Mouse (Mus musculus) stomach, embryonic 14.5 days (tissue): ENCODE data around the gene Cyp2d9. TPM values are rescaled to one million over a fixed set of nuclear protein-coding genes. Genes with fewer than 3 reads are reported as not detected.
"Not testable (repeated sequence)": the region's sequence is repeated elsewhere in the genome, so short reads cannot be mapped to it uniquely, and the experiment has no call there.

Experiments used
- ATAC-seq: fragments of 200-750 bp; cut with Nextera tagmentation; 2 replicates; pipeline ENCODE4 v1.8.0; 2017; ENCODE audit warnings: low read depth, moderate TSS enrichment; ENCODE audit not compliant: insufficient number of reproducible peaks, insufficient read depth, low FRiP score
- H3K27ac ChIP-seq: fragments of 300-500 bp; sonication (generic); 2 replicates; pipeline ENCODE4 v1.5.1; 2014; ENCODE audit warnings: mild to moderate bottlenecking, low read length, moderate library complexity, mixed read lengths
- H3K27me3 ChIP-seq: fragments of 300-500 bp; sonication (generic); 2 replicates; pipeline ENCODE4 v1.6.1; 2014; ENCODE audit warnings: low read length, control low read depth, mixed read lengths; ENCODE audit not compliant: control insufficient read depth, insufficient read depth
- H3K36me3 ChIP-seq: fragments of 300-500 bp; sonication (generic); 2 replicates; pipeline ENCODE4 v1.6.1; 2014; ENCODE audit warnings: mild to moderate bottlenecking, control low read depth, low read length, moderate library complexity, mixed read lengths; ENCODE audit not compliant: control insufficient read depth, insufficient read depth
- H3K4me1 ChIP-seq: fragments of 300-500 bp; sonication (generic); 2 replicates; pipeline ENCODE4 v1.6.1; 2014; ENCODE audit warnings: low read length, control low read depth, mixed read lengths; ENCODE audit not compliant: control insufficient read depth, insufficient read depth
- H3K4me2 ChIP-seq: fragments of 300-500 bp; sonication (generic); replicated peaks from 2 replicates; pipeline ENCODE4 v1.6.1; 2014; ENCODE audit warnings: low read depth, low read length, control low read depth
- H3K4me3 ChIP-seq: fragments of 300-500 bp; sonication (generic); 2 replicates; pipeline ENCODE4 v1.5.1; 2014; ENCODE audit warnings: low read depth, low read length, control low read depth
- H3K9ac ChIP-seq: fragments of 300-500 bp; sonication (generic); replicated peaks from 2 replicates; pipeline ENCODE4 v1.6.1; 2014; ENCODE audit warnings: low read depth, mild to moderate bottlenecking, control low read depth, low read length, moderate library complexity, mixed read lengths
- H3K9me3 ChIP-seq: fragments of 300-500 bp; sonication (generic); 2 replicates; pipeline ENCODE4 v1.6.1; 2016; ENCODE audit warnings: low read depth, low read length, control low read depth; ENCODE audit not compliant: control insufficient read depth
- WGBS: fragments of 180-500 bp; shearing (Covaris S2); extraction: QIAGEN DNeasy Blood & Tissue Kit; methylation state at CpG from one replicate; pipeline ENCODE4 v1.1.7; 2014; 5-methylcytosine and 5-hydroxymethylcytosine counted together
- polyA plus RNA-seq: library from polyadenylated mRNA; unstranded; fragments of >200 nt; fragmentation: Nextera tagmentation; extraction: Ambion mirVana; gene quantifications from 2 replicates; pipeline ENCODE4 v1.2.1, GENCODE M21; 2014

Gene Cyp2d9
- polyA plus RNA-seq: not detected in 2 replicates

DNA sequence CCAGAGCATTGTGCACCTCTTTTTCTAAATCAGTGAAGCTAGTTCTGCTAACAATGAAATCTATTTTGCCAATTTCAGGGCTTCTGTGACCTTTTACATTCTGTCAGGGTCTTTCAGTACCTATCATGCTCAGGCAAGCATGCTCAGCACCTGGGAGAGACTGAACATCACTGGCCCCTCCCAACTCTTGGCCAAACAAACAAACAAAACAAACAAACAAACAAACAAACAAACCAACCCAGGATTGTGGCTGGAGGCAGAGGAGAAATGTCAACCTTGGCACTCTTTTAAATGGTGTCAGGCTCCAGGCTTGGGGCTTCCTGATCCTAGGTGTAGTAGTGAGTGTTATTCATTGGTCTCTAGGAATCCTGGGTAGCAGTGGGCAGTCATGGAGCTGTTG, at the start of gene Cyp2d9:
Cyp2d9 (plus strand) TSS at position 301 of the 400 bp plus-strand sequence.
- no peak within 1 kb of the TSS for H3K27ac ChIP-seq
- no peaks in the 10 kb centered on the region for H3K36me3 ChIP-seq
- H3K27me3 ChIP-seq: no peaks in the 10 kb centered on the region
- H3K9ac ChIP-seq: no peak within 1 kb of the TSS
- H3K9me3 ChIP-seq: peaks cover 9% of the 10 kb centered on the region; the same call in 1 of the 2 replicates
- no peak within 1 kb of the TSS for H3K4me3 ChIP-seq
- no peak for ATAC-seq
- H3K4me2 ChIP-seq: no peak within 1 kb of the TSS
- no peaks in the 10 kb centered on the region for H3K4me1 ChIP-seq

- Histone ChIP-seq H3K4me1 (0 out of 2 replicates have a peak, but pooled peaks cover 2% of the 10 kb centered on the region), H3K36me3 (no peaks in the 10 kb centered on the region), H3K9ac (no peak overlapping the region), H3K4me3 (no peak overlapping the region), H3K27ac (no peak overlapping the region), H3K9me3 (no peaks in the 10 kb centered on the region), H3K27me3 (no peaks in the 10 kb centered on the region), H3K4me2 (no peak overlapping the region)
- no peak for ATAC-seq
- 81% methylated on average over 2 of the region's 2 CpGs for WGBS
Measured at GRCm38 (mm10) chr15:82385729-82386128, 47.5 kb upstream of the Cyp2d9 start.

DNA sequence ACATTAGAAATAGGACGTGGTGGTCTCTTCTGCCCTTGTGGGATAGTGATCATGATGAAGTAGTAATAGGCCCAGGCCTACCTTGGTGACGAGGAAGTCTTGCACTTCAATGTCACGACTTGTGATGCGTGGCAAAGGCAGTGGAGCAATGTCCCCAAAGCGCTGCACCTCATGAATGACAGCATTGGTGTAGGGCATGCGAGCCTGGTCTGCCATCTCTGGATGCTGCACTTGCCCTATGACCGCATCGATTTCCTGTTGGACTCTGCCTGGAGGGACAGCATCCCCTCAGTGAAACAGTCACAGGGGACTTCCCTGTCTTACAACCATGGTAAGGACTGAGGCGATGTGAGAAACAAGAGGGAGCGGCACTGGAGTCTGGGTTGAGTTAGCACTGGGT, 43.3 kb upstream of the Cyp2d9 start:
- not testable (repeated sequence) for H3K27me3 ChIP-seq, H3K4me3 ChIP-seq, H3K9me3 ChIP-seq, H3K36me3 ChIP-seq, H3K27ac ChIP-seq, H3K9ac ChIP-seq, ATAC-seq, H3K4me1 ChIP-seq, H3K4me2 ChIP-seq
- 86% methylated on average over 10 of the region's 10 CpGs for WGBS

GRCm38 (mm10) chr15:82393922-82394321, 39.3 kb upstream of the Cyp2d9 start, which contains the start of gene Cyp2d11:
Cyp2d11 (minus strand) TSS chr15:82394022.
- H3K27ac ChIP-seq, H3K9ac ChIP-seq, H3K4me1 ChIP-seq, H3K4me3 ChIP-seq, ATAC-seq, H3K36me3 ChIP-seq, H3K27me3 ChIP-seq, H3K4me2 ChIP-seq, H3K9me3 ChIP-seq: not testable (repeated sequence)
- WGBS: 89% methylated on average over 2 of the region's 2 CpGs

GRCm38 (mm10) chr15:82395955-82396354, 37.3 kb upstream of the Cyp2d9 start:
- H3K4me3 ChIP-seq, H3K4me1 ChIP-seq, H3K27ac ChIP-seq, H3K9me3 ChIP-seq, ATAC-seq, H3K4me2 ChIP-seq, H3K36me3 ChIP-seq, H3K27me3 ChIP-seq, H3K9ac ChIP-seq: not testable (repeated sequence)
- 68% methylated on average over 3 of the region's 3 CpGs for WGBS

DNA sequence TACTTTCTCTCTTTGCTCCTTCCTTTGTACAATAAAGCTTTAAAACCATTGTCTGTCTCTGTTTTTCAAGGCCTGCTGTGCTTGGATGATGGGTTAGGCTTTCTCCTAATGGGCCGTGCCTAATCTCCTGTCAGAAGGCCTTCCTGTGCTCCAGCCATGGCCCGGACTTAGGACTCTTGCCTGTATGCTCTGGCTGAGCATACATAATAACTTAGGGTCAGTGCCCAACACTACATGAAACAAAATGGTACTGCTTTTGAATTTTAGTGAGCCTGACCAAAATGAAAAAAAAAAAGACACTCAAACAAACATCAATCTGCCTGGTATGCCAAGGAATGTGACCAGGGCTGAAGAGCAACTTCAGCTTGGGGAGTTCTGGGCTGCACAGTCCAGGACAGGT, 31.7 kb upstream of the Cyp2d9 start:
- no peak overlapping the region for H3K4me3 ChIP-seq
- H3K27ac ChIP-seq: no peak overlapping the region
- H3K27me3 ChIP-seq: no peaks in the 10 kb centered on the region
- no peak overlapping the region for H3K9ac ChIP-seq
- H3K9me3 ChIP-seq: no peaks in the 10 kb centered on the region
- H3K4me1 ChIP-seq: no peaks in the 10 kb centered on the region
- no peak for ATAC-seq
- no peaks in the 10 kb centered on the region for H3K36me3 ChIP-seq
- WGBS: 73% methylated on average over 2 of the region's 2 CpGs
- no peak overlapping the region for H3K4me2 ChIP-seq

DNA sequence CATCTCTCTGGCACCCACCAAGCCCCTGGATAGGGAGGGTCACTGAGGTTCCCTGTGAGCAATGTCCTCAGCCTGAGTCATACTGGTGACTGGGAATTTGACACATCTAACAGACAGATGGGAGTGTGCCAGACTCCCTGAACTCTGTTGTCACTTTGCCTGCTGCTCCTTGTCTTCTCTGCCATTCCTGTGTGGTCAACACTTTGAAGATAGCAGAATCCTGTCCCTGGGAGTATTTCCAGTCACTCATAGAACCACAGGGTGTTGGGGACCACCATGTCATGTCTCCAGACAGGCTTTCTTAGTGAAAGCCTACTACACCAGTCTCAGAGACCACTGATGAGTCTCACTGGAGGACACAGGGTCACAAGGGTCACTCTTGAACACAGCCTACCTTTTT, 31.1 kb upstream of the Cyp2d9 start:
- no peak overlapping the region for H3K9ac ChIP-seq
- no peak overlapping the region for H3K4me3 ChIP-seq
- H3K9me3 ChIP-seq: no peaks in the 10 kb centered on the region
- no peaks in the 10 kb centered on the region for H3K36me3 ChIP-seq
- H3K27ac ChIP-seq: no peak overlapping the region
- no peak overlapping the region for H3K4me2 ChIP-seq
- no peaks in the 10 kb centered on the region for H3K27me3 ChIP-seq
- no peak for ATAC-seq
- H3K4me1 ChIP-seq: no peaks in the 10 kb centered on the region

- Histone ChIP-seq H3K27ac (no peak overlapping the region), H3K36me3 (no peaks in the 10 kb centered on the region), H3K4me2 (no peak overlapping the region), H3K4me1 (no peaks in the 10 kb centered on the region), H3K9ac (no peak overlapping the region), H3K9me3 (no peaks in the 10 kb centered on the region), H3K27me3 (no peaks in the 10 kb centered on the region), H3K4me3 (no peak overlapping the region)
- no peak for ATAC-seq
- WGBS: 89% methylated on average over 6 of the region's 6 CpGs
Measured at GRCm38 (mm10) chr15:82402741-82403140, 30.5 kb upstream of the Cyp2d9 start.

DNA sequence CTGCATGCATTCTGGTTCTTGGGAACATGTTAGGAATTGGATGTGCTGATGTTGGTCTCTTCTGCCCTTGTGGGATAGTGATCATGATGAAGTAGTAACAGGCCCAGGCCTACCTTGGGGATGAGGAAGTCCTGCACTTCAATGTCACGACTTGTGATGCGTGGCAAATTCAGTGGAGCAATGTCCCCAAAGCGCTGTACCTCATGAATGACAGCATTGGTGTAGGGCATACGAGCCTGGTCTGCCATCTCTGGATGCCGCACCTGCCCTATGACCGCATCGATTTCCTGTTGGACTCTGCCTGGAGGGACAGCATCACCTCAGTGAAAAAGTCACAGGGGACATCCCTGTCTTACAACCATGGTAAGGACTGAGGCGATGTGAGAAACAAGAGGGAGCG, 29.6 kb upstream of the Cyp2d9 start:
- H3K36me3 ChIP-seq: no peaks in the 10 kb centered on the region
- 90% methylated on average over 9 of the region's 9 CpGs for WGBS

More for the DNA sequence above, 29.6 kb upstream of the Cyp2d9 start:
- Histone ChIP-seq H3K9me3 (no peaks in the 10 kb centered on the region), H3K27me3 (no peaks in the 10 kb centered on the region), H3K4me2 (no peak overlapping the region), H3K27ac (no peak overlapping the region), H3K4me1 (no peaks in the 10 kb centered on the region), H3K4me3 (no peak overlapping the region), H3K9ac (no peak overlapping the region)
- ATAC-seq: no peak
